Mouse (Mus musculus) neural tube, embryonic 11.5 days (tissue): ENCODE measurements around the gene Lpar1. TPM values are rescaled to one million over a fixed set of nuclear protein-coding genes. Genes with fewer than 3 reads are reported as not detected.
A peak's percentile ranks its signal among the peaks of the same experiment; 100 is the strongest.

Source experiments
- ATAC-seq: fragments of 200-750 bp; cut with Nextera tagmentation; 2 replicates; pipeline ENCODE4 v1.8.0; 2017; ENCODE audit warnings: moderate number of reproducible peaks, mild to moderate bottlenecking, moderate TSS enrichment, moderate library complexity; ENCODE audit not compliant: insufficient read depth, low FRiP score, low TSS enrichment
- DNase-seq: peaks from one replicate; pipeline ENCODE4 v3.0.0-alpha.2; 2015; ENCODE audit warnings: low spot score
- H3K27ac ChIP-seq: fragments of 300-500 bp; sonication (generic); 2 replicates; pipeline ENCODE4 v1.5.1; 2014; ENCODE audit warnings: low read depth, mild to moderate bottlenecking, low read length
- H3K27me3 ChIP-seq: fragments of 300-500 bp; sonication (generic); 2 replicates; pipeline ENCODE4 v1.6.1; 2014; ENCODE audit warnings: mild to moderate bottlenecking, low read length, mixed read lengths; ENCODE audit not compliant: control insufficient read depth, insufficient read depth
- H3K36me3 ChIP-seq: fragments of 300-500 bp; sonication (generic); 2 replicates; pipeline ENCODE4 v1.6.1; 2014; ENCODE audit warnings: mild to moderate bottlenecking, low read length, moderate library complexity, mixed read lengths; ENCODE audit not compliant: control insufficient read depth, insufficient read depth
- H3K4me1 ChIP-seq: fragments of 300-500 bp; sonication (generic); 2 replicates; pipeline ENCODE4 v1.6.1; 2014; ENCODE audit warnings: low read length, mixed read lengths; ENCODE audit not compliant: control insufficient read depth, insufficient read depth
- H3K4me2 ChIP-seq: fragments of 300-500 bp; sonication (generic); 2 replicates; pipeline ENCODE4 v1.6.1; 2014; ENCODE audit warnings: low read depth, mild to moderate bottlenecking, moderate library complexity
- H3K4me3 ChIP-seq: fragments of 300-500 bp; sonication (generic); 2 replicates; pipeline ENCODE4 v1.5.1; 2014; ENCODE audit warnings: low read depth, low read length
- H3K9ac ChIP-seq: fragments of 300-500 bp; sonication (generic); 2 replicates; pipeline ENCODE4 v1.6.1; 2014; ENCODE audit warnings: mild to moderate bottlenecking, low read length
- H3K9me3 ChIP-seq: fragments of 300-500 bp; sonication (generic); 2 replicates; pipeline ENCODE4 v1.6.1; 2016; ENCODE audit warnings: low read length; ENCODE audit not compliant: control insufficient read depth
- WGBS: fragments of 180-500 bp; shearing (Covaris S2); extraction: QIAGEN DNeasy Blood & Tissue Kit; methylation state at CpG from one replicate; pipeline ENCODE4 v1.1.7; 2014; 5-methylcytosine and 5-hydroxymethylcytosine counted together
- polyA plus RNA-seq: library from polyadenylated mRNA; unstranded; fragments of >200 nt; fragmentation: Nextera tagmentation; extraction: Ambion mirVana; gene quantifications from 2 replicates; pipeline ENCODE4 v1.2.1, GENCODE M21; 2014

The Lpar1 gene
- polyA plus RNA-seq, result 60.3 and 69.8 TPM in 2 replicates

GRCm38 (mm10) chr4:58553631-58554358 is at the start of gene Lpar1:
Gene Lpar1, minus strand, starts transcription at chr4:58553898.
- DNase-seq (peak; percentile 48), ATAC-seq (peak; percentile 59; the same call in 1 of the 2 replicates)
- H3K36me3 ChIP-seq, result no peaks in the 10 kb centered on the region
- peak within 1 kb of the TSS; percentile 95 for H3K4me2 ChIP-seq
- peak within 1 kb of the TSS; percentile 27 for H3K27ac ChIP-seq
- WGBS, result 5% methylated on average over 19 of the region's 19 CpGs
- peak within 1 kb of the TSS; percentile 73 for H3K9ac ChIP-seq
- H3K4me3 ChIP-seq, result peak within 1 kb of the TSS; percentile 58
- no peaks in the 10 kb centered on the region for H3K27me3 ChIP-seq
- H3K9me3 ChIP-seq, result no peaks in the 10 kb centered on the region
- no peaks in the 10 kb centered on the region for H3K4me1 ChIP-seq

- Histone ChIP-seq H3K4me1 (no peaks in the 10 kb centered on the region), H3K27me3 (no peaks in the 10 kb centered on the region), H3K27ac (no peak overlapping the region), H3K4me3 (no peak overlapping the region), H3K36me3 (no peaks in the 10 kb centered on the region), H3K9me3 (no peaks in the 10 kb centered on the region), H3K9ac (no peak overlapping the region), H3K4me2 (no peak overlapping the region)
- ATAC-seq, result no peak
- DNase-seq, result no peak
- 62% methylated on average over 2 of the region's 2 CpGs for WGBS
Measured at GRCm38 (mm10) chr4:58585942-58586341, 32.2 kb upstream of the Lpar1 start.

- no peaks in the 10 kb centered on the region for H3K4me1 ChIP-seq
- H3K9ac ChIP-seq, result no peak overlapping the region
- no peak overlapping the region for H3K4me2 ChIP-seq
- no peaks in the 10 kb centered on the region for H3K9me3 ChIP-seq
- H3K27ac ChIP-seq, result no peak overlapping the region
- H3K4me3 ChIP-seq, result no peak overlapping the region
- ATAC-seq (no peak), DNase-seq (no peak)
- no peaks in the 10 kb centered on the region for H3K36me3 ChIP-seq
- H3K27me3 ChIP-seq, result no peaks in the 10 kb centered on the region
- WGBS, result 78% methylated on average over 7 of the region's 7 CpGs
Measured at GRCm38 (mm10) chr4:58581191-58581590, 27.5 kb upstream of the Lpar1 start.

- Histone ChIP-seq H3K27me3 (no peaks in the 10 kb centered on the region), H3K4me3 (no peak overlapping the region), H3K9ac (no peak overlapping the region), H3K4me2 (no peak overlapping the region), H3K36me3 (no peaks in the 10 kb centered on the region), H3K4me1 (no peaks in the 10 kb centered on the region), H3K27ac (no peak overlapping the region), H3K9me3 (no peaks in the 10 kb centered on the region)
- no peak for ATAC-seq
- 76% methylated on average over 5 of the region's 5 CpGs for WGBS
- no peak for DNase-seq
Measured at GRCm38 (mm10) chr4:58580516-58580915, 26.8 kb upstream of the Lpar1 start.

- ATAC-seq (no peak), DNase-seq (no peak)
- Histone ChIP-seq H3K27ac (no peak overlapping the region), H3K9me3 (no peaks in the 10 kb centered on the region), H3K4me1 (no peaks in the 10 kb centered on the region), H3K36me3 (no peaks in the 10 kb centered on the region), H3K9ac (no peak overlapping the region), H3K4me2 (no peak overlapping the region), H3K27me3 (no peaks in the 10 kb centered on the region), H3K4me3 (no peak overlapping the region)
- 69% methylated on average over 10 of the region's 10 CpGs for WGBS
Measured at GRCm38 (mm10) chr4:58580098-58580497, 26.4 kb upstream of the Lpar1 start.

GRCm38 (mm10) chr4:58578488-58578887 is 24.8 kb upstream of the Lpar1 start:
- Histone ChIP-seq H3K4me3 (no peak overlapping the region), H3K36me3 (no peaks in the 10 kb centered on the region), H3K27ac (no peak overlapping the region), H3K9ac (no peak overlapping the region), H3K4me2 (no peak overlapping the region), H3K27me3 (no peaks in the 10 kb centered on the region), H3K9me3 (no peaks in the 10 kb centered on the region), H3K4me1 (no peaks in the 10 kb centered on the region)
- ATAC-seq (no peak), DNase-seq (no peak)
- 39% methylated on average over 2 of the region's 2 CpGs for WGBS

- Histone ChIP-seq H3K4me1 (no peaks in the 10 kb centered on the region), H3K4me2 (no peak overlapping the region), H3K9ac (no peak overlapping the region), H3K4me3 (no peak overlapping the region), H3K9me3 (no peaks in the 10 kb centered on the region), H3K27ac (no peak overlapping the region), H3K36me3 (no peaks in the 10 kb centered on the region), H3K27me3 (no peaks in the 10 kb centered on the region)
- no peak for DNase-seq
- 40% methylated on average over 5 of the region's 5 CpGs for WGBS
- no peak for ATAC-seq
Measured at GRCm38 (mm10) chr4:58577382-58578048, 23.8 kb upstream of the Lpar1 start.

- no peak overlapping the region for H3K4me2 ChIP-seq
Measured at GRCm38 (mm10) chr4:58575831-58576230, 22.1 kb upstream of the Lpar1 start.

GRCm38 (mm10) chr4:58574024-58574423 is 20.3 kb upstream of the Lpar1 start:
- no peaks in the 10 kb centered on the region for H3K36me3 ChIP-seq
- H3K9me3 ChIP-seq, result no peaks in the 10 kb centered on the region
- ATAC-seq, result no peak
- H3K9ac ChIP-seq, result no peak overlapping the region
- H3K4me1 ChIP-seq, result 0 out of 2 replicates have a peak, but pooled peaks cover 3% of the 10 kb centered on the region
- no peak overlapping the region for H3K27ac ChIP-seq
- WGBS, result 85% methylated on average over 6 of the region's 6 CpGs
- no peak for DNase-seq
- no peak overlapping the region for H3K4me3 ChIP-seq
- H3K4me2 ChIP-seq, result no peak overlapping the region
- H3K27me3 ChIP-seq, result no peaks in the 10 kb centered on the region

More at GRCm38 (mm10) chr4:58575831-58576230, 22.1 kb upstream of the Lpar1 start:
- DNase-seq, result no peak
- H3K4me3 ChIP-seq, result no peak overlapping the region
- H3K27me3 ChIP-seq, result no peaks in the 10 kb centered on the region
- H3K36me3 ChIP-seq, result no peaks in the 10 kb centered on the region
- H3K27ac ChIP-seq, result no peak overlapping the region
- whole genome bisulfite sequencing, result 80% methylated on average over 6 of the region's 6 CpGs
- ATAC-seq, result no peak
- 0 out of 2 replicates have a peak, but pooled peaks cover 3% of the 10 kb centered on the region for H3K4me1 ChIP-seq
- no peaks in the 10 kb centered on the region for H3K9me3 ChIP-seq
- H3K9ac ChIP-seq, result no peak overlapping the region
